Mouse (Mus musculus): Measurements from ENCODE around the gene Elane.

DNA sequence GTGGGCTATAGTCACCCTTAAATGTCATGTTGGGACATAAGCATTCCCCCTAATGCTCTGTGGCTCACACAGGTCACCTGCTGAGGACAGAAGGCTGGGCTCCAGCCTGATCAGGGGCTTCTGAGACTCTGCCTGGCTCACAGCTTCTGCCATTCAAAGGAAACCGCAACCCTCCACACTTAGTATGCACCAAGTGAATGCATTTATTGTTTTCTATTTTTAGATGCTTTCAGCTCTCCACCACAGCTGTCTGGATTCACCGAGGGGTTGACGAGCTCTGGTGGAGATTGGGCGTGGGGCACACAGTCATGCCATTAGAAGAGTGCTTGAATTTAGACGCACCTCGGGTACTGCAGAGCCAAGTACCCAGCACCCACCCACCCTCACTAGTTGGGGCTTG lies 12.7 kb upstream of the Elane start:
- no peak for TF ChIP-seq CTCF (IDR thresholded peaks at IDR 0.05; ENCODE audit: insufficient read depth, low read depth, low read length)
- no peak for TF ChIP-seq POLR2A (IDR thresholded peaks at IDR 0.05; ENCODE audit: insufficient read depth, low read depth, low read length)
